Mouse (Mus musculus): ENCODE measurements around the gene Gm5127. TPM values are rescaled to one million over a fixed set of nuclear protein-coding genes. Genes with fewer than 3 reads are reported as not detected.

Gene Gm5127
- polyA plus RNA-seq, 1 experiment from 2014 or later, result 1.2 TPM

GRCm38 (mm10) chrX:106742241-106742640, 159.3 kb downstream of the Gm5127 start:
- DNase-seq (ENCODE audit: low spot score) (no peak), ATAC-seq (replicated peaks; ENCODE audit: low FRiP score) (no peak)
- no peak overlapping the region for H3K27ac ChIP-seq (ENCODE audit: low read depth, low read length)
- no peaks in the 10 kb centered on the region for H3K9me3 ChIP-seq (ENCODE audit: control insufficient read depth, low read length)
- H3K36me3 ChIP-seq (ENCODE audit: control insufficient read depth, insufficient read depth, low read length), result no peaks in the 10 kb centered on the region
- no peak overlapping the region for H3K4me3 ChIP-seq (ENCODE audit: low read depth, low read length)
- H3K9ac ChIP-seq (ENCODE audit: low read length), result no peak overlapping the region
- no peaks in the 10 kb centered on the region for H3K4me1 ChIP-seq (replicated peaks; ENCODE audit: control insufficient read depth, insufficient read depth, low read length)
- H3K27me3 ChIP-seq (ENCODE audit: control insufficient read depth, insufficient read depth, low read length), result no peaks in the 10 kb centered on the region
- H3K4me2 ChIP-seq (ENCODE audit: low read depth, low read length, severe bottlenecking), result no peak overlapping the region

GRCm38 (mm10) chrX:106755272-106755671, 172.3 kb downstream of the Gm5127 start:
- Histone ChIP-seq H3K27me3 (ENCODE audit: control insufficient read depth, insufficient read depth, low read length) (no peaks in the 10 kb centered on the region), H3K36me3 (ENCODE audit: control insufficient read depth, insufficient read depth, low read length) (no peaks in the 10 kb centered on the region), H3K4me3 (ENCODE audit: low read depth, low read length) (no peak overlapping the region), H3K27ac (ENCODE audit: low read depth, low read length) (no peak overlapping the region), H3K9me3 (ENCODE audit: control insufficient read depth, low read length) (no peaks in the 10 kb centered on the region), H3K4me1 (replicated peaks; ENCODE audit: control insufficient read depth, insufficient read depth, low read length) (no peaks in the 10 kb centered on the region), H3K4me2 (ENCODE audit: low read depth, low read length, severe bottlenecking) (no peak overlapping the region), H3K9ac (ENCODE audit: low read length) (no peak overlapping the region)
- ATAC-seq (replicated peaks; ENCODE audit: low FRiP score) (no peak), DNase-seq (ENCODE audit: low spot score) (no peak)
- WGBS, result 61% methylated on average over 1 of the region's 1 CpGs

Small RNA genes within 50 kb of the gene (microRNA-seq; reads per million reads assigned to microRNA genes)
- gene Gm22102 (ENCODE audit: insufficient number of aligned reads), result not detected

Other genes with a start within 250 kb of the Gm5127 start
- gene Fndc3c1, start 97.8 kb upstream of the Gm5127 start, polyA plus RNA-seq (2014; fragmentation: Nextera tagmentation; extraction: Ambion mirVana), result 39.3 and 43.7 TPM in 2 replicates
- 0.21 TPM in 1 of 2 replicates, not detected in the other for gene Cysltr1, start 20.5 kb downstream of the Gm5127 start, polyA plus RNA-seq (2014; fragmentation: Nextera tagmentation; extraction: Ambion mirVana)